Mouse (Mus musculus): ENCODE results near the gene Gm6351. TPM values are rescaled to one million over a fixed set of nuclear protein-coding genes. Genes with fewer than 3 reads are reported as not detected.

Gene Gm6351
- not detected in 2 replicates for polyA plus RNA-seq (2012; ENCODE audit: low replicate concordance)

DNA sequence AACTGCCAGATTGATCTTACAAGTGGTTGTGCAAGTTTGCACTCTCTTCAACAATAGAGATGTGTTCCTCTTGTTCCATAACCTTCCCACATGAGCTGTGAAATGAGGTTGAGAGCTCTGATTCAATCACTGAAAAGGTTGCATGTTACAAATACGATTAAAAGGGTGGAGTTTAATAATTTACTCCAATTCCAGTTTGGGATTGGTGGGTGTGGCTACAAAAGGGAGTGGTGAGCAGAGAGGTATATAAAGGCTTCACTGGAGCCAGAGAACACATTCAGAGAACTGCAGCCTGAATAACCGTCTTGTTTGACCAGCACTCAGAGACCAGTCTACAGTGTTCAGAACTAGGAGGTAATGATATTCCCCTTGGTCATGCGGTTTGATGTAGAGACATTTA, at the start of gene Gm6351:
Gm6351 (plus strand) TSS at position 301 of the 400 bp plus-strand sequence.

DNA sequence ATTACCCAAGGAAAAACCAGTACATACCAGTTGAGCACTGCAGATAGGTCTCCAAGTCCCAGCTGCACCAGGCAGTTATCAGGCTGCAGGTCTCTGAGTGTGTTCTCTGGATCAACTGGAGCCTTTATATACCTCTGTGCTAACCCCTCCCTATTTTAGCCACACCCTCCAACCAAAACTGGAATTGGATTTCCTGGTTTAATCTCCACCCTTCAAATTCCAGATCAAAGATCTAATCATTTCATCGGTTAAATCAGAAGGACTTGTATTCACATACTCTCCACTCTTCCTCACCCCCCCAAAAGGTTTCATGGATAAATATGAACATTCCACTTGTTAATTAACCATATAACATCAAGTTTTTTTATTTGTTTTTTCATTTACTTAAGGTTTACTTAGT, 5.7 kb upstream of the Gm6351 start, which contains the start of gene BC061212:
BC061212 (minus strand) TSS at position 101 of the 400 bp plus-strand sequence.

Other genes starting within 250 kb of the Gm6351 start
- not detected in 2 replicates for gene Gm7792, start 232.6 kb upstream of the Gm6351 start, polyA plus RNA-seq (2012; ENCODE audit: low replicate concordance)
- not detected in 2 replicates for gene Gm16429, start 147.3 kb upstream of the Gm6351 start, polyA plus RNA-seq (2012; ENCODE audit: low replicate concordance)
- gene BC061212, start 5.8 kb upstream of the Gm6351 start, polyA plus RNA-seq (2012; ENCODE audit: low replicate concordance): not detected in 2 replicates
- gene Gm3106, start 141.6 kb downstream of the Gm6351 start, polyA plus RNA-seq (2012; ENCODE audit: low replicate concordance): not detected in 2 replicates
- not detected in 2 replicates for gene A430089I19Rik, start 230.4 kb downstream of the Gm6351 start, polyA plus RNA-seq (2012; ENCODE audit: low replicate concordance)
- gene Gm6502, start 238.1 kb downstream of the Gm6351 start, polyA plus RNA-seq (2012; ENCODE audit: low replicate concordance): not detected in 2 replicates